Mouse (Mus musculus): ENCODE measurements around the gene Mlh1. TPM values are rescaled to one million over a fixed set of nuclear protein-coding genes. Genes with fewer than 3 reads are reported as not detected.

Mlh1 gene
- polyA plus RNA-seq, 1 experiment from 2014 or later, result 39.4 TPM

Other genes starting within 250 kb of the Mlh1 start
- gene Ccrl2, start 214.3 kb downstream of the Mlh1 start, polyA plus RNA-seq (2016; fragmentation: Nextera tagmentation; extraction: Ambion mirVana), result 0.97 and 1.4 TPM in 2 replicates
- 50.5 and 53.7 TPM in 2 replicates for gene Lrrfip2, start 154.2 kb downstream of the Mlh1 start, polyA plus RNA-seq (2016; fragmentation: Nextera tagmentation; extraction: Ambion mirVana)
- 49.0 and 51.7 TPM in 2 replicates for gene Epm2aip1, start 138 bp upstream of the Mlh1 start, polyA plus RNA-seq (2016; fragmentation: Nextera tagmentation; extraction: Ambion mirVana)
- gene Trank1, start 39.9 kb upstream of the Mlh1 start, polyA plus RNA-seq (2016; fragmentation: Nextera tagmentation; extraction: Ambion mirVana), result 1.3 TPM in 2 replicates
- 1.8 and 2.7 TPM in 2 replicates for gene Dclk3, start 167.3 kb upstream of the Mlh1 start, polyA plus RNA-seq (2016; fragmentation: Nextera tagmentation; extraction: Ambion mirVana)